Mouse (Mus musculus) kidney, embryonic 16.5 days (tissue): ENCODE measurements at regions not wholly inside any gene's neighbourhood (a gene's known extent, or its start where the extent isn't known, plus 50 kb on each side); places are given as distances from the start of the nearest gene placed in this dataset.

Experiments
- ATAC-seq: fragments of 200-750 bp; cut with Nextera tagmentation; 2 replicates; pipeline ENCODE4 v1.8.0; 2017; ENCODE audit warnings: moderate TSS enrichment; ENCODE audit not compliant: low FRiP score, low TSS enrichment
- H3K27ac ChIP-seq: fragments of 300-500 bp; sonication (generic); 2 replicates; pipeline ENCODE4 v1.5.1; 2014; ENCODE audit warnings: low read length
- H3K27me3 ChIP-seq: fragments of 300-500 bp; sonication (generic); 2 replicates; pipeline ENCODE4 v1.6.1; 2014; ENCODE audit warnings: low read length, control low read depth, mixed read lengths; ENCODE audit not compliant: insufficient read depth
- H3K36me3 ChIP-seq: fragments of 300-500 bp; sonication (generic); 2 replicates; pipeline ENCODE4 v1.6.1; 2014; ENCODE audit warnings: low read length, control low read depth, mixed read lengths; ENCODE audit not compliant: insufficient read depth
- H3K4me1 ChIP-seq: fragments of 300-500 bp; sonication (generic); 2 replicates; pipeline ENCODE4 v1.6.1; 2014; ENCODE audit warnings: low read length, control low read depth, mixed read lengths; ENCODE audit not compliant: insufficient read depth
- H3K4me2 ChIP-seq: fragments of 300-500 bp; sonication (generic); replicated peaks from 2 replicates; pipeline ENCODE4 v1.6.1; 2014; ENCODE audit warnings: low read depth, low read length
- H3K4me3 ChIP-seq: fragments of 300-500 bp; sonication (generic); 2 replicates; pipeline ENCODE4 v1.5.1; 2014; ENCODE audit warnings: mild to moderate bottlenecking, low read length
- H3K9ac ChIP-seq: fragments of 300-500 bp; sonication (generic); replicated peaks from 2 replicates; pipeline ENCODE4 v1.6.1; 2014; ENCODE audit warnings: low read length
- H3K9me3 ChIP-seq: fragments of 300-500 bp; sonication (generic); 2 replicates; pipeline ENCODE4 v1.6.1; 2016; ENCODE audit warnings: low read length, control low read depth
- WGBS: fragments of 180-500 bp; shearing (Covaris S2); extraction: QIAGEN DNeasy Blood & Tissue Kit; methylation state at CpG from one replicate; pipeline ENCODE4 v1.1.7; 2014; 5-methylcytosine and 5-hydroxymethylcytosine counted together

GRCm38 (mm10) chr17:82731561-82731960, 483.5 kb upstream of the Pkdcc start:
- WGBS, result 84% methylated on average over 4 of the region's 4 CpGs
- H3K9ac ChIP-seq, result no peak overlapping the region

GRCm38 (mm10) chr17:82742445-82742844, 472.6 kb upstream of the Pkdcc start:
- H3K36me3 ChIP-seq, result no peaks in the 10 kb centered on the region
- H3K9ac ChIP-seq, result no peak overlapping the region
- H3K9me3 ChIP-seq, result no peaks in the 10 kb centered on the region
- no peak overlapping the region for H3K27ac ChIP-seq
- 91% methylated on average over 1 of the region's 1 CpGs for WGBS
- H3K4me2 ChIP-seq, result no peak overlapping the region
- no peak for ATAC-seq
- no peak overlapping the region for H3K4me3 ChIP-seq
- H3K4me1 ChIP-seq, result no peaks in the 10 kb centered on the region
- no peaks in the 10 kb centered on the region for H3K27me3 ChIP-seq

More at GRCm38 (mm10) chr17:82731561-82731960, 483.5 kb upstream of the Pkdcc start:
- Histone ChIP-seq H3K27ac (no peak overlapping the region), H3K36me3 (no peaks in the 10 kb centered on the region), H3K4me1 (no peaks in the 10 kb centered on the region), H3K4me3 (no peak overlapping the region), H3K9me3 (no peaks in the 10 kb centered on the region), H3K4me2 (no peak overlapping the region), H3K27me3 (no peaks in the 10 kb centered on the region)
- ATAC-seq, result no peak

- no peak overlapping the region for H3K9ac ChIP-seq
- H3K4me3 ChIP-seq, result no peak overlapping the region
- WGBS, result 71% methylated on average over 3 of the region's 3 CpGs
- no peaks in the 10 kb centered on the region for H3K27me3 ChIP-seq
- H3K36me3 ChIP-seq, result no peaks in the 10 kb centered on the region
- no peak for ATAC-seq
- no peaks in the 10 kb centered on the region for H3K4me1 ChIP-seq
- H3K27ac ChIP-seq, result no peak overlapping the region
- H3K9me3 ChIP-seq, result no peaks in the 10 kb centered on the region
- H3K4me2 ChIP-seq, result no peak overlapping the region
These were observed 457.7 kb upstream of the Pkdcc start for GRCm38 (mm10) chr17:82757400-82757799.

- Histone ChIP-seq H3K9ac (no peak overlapping the region), H3K36me3 (no peaks in the 10 kb centered on the region), H3K4me2 (no peak overlapping the region), H3K27me3 (no peaks in the 10 kb centered on the region), H3K27ac (no peak overlapping the region), H3K4me1 (no peaks in the 10 kb centered on the region), H3K9me3 (no peaks in the 10 kb centered on the region), H3K4me3 (no peak overlapping the region)
- no peak for ATAC-seq
- 77% methylated on average over 2 of the region's 2 CpGs for WGBS
These were observed 436.0 kb upstream of the Pkdcc start for GRCm38 (mm10) chr17:82779096-82779495.

- Histone ChIP-seq H3K27me3 (no peaks in the 10 kb centered on the region), H3K4me3 (no peak overlapping the region), H3K9me3 (no peaks in the 10 kb centered on the region; the same call in 1 of the 2 replicates), H3K4me1 (no peaks in the 10 kb centered on the region), H3K4me2 (no peak overlapping the region), H3K9ac (no peak overlapping the region), H3K36me3 (no peaks in the 10 kb centered on the region), H3K27ac (no peak overlapping the region)
- 66% methylated on average over 3 of the region's 3 CpGs for WGBS
- no peak for ATAC-seq
These were observed 393.0 kb upstream of the Pkdcc start for GRCm38 (mm10) chr17:82822129-82822528.

- Histone ChIP-seq H3K4me2 (no peak overlapping the region), H3K4me1 (no peaks in the 10 kb centered on the region), H3K9ac (no peak overlapping the region), H3K27ac (no peak overlapping the region), H3K9me3 (no peaks in the 10 kb centered on the region; the same call in 1 of the 2 replicates), H3K4me3 (no peak overlapping the region), H3K27me3 (no peaks in the 10 kb centered on the region), H3K36me3 (no peaks in the 10 kb centered on the region)
- ATAC-seq, result no peak
- 61% methylated on average over 7 of the region's 7 CpGs for WGBS
These were observed 391.0 kb upstream of the Pkdcc start for GRCm38 (mm10) chr17:82824057-82824456.

- ATAC-seq, result no peak
- Histone ChIP-seq H3K36me3 (no peaks in the 10 kb centered on the region), H3K9me3 (no peaks in the 10 kb centered on the region; the same call in 1 of the 2 replicates), H3K4me1 (no peaks in the 10 kb centered on the region), H3K4me3 (no peak overlapping the region), H3K27ac (no peak overlapping the region), H3K9ac (no peak overlapping the region), H3K27me3 (no peaks in the 10 kb centered on the region), H3K4me2 (no peak overlapping the region)
- 91% methylated on average over 6 of the region's 6 CpGs for WGBS
These were observed 390.5 kb upstream of the Pkdcc start for GRCm38 (mm10) chr17:82824619-82825018.

- no peak overlapping the region for H3K9ac ChIP-seq
- no peak overlapping the region for H3K4me3 ChIP-seq
- no peaks in the 10 kb centered on the region for H3K36me3 ChIP-seq
- H3K27ac ChIP-seq, result no peak overlapping the region
- no peaks in the 10 kb centered on the region; the same call in 1 of the 2 replicates for H3K9me3 ChIP-seq
- no peak for ATAC-seq
- H3K27me3 ChIP-seq, result no peaks in the 10 kb centered on the region
- no peak overlapping the region for H3K4me2 ChIP-seq
- H3K4me1 ChIP-seq, result no peaks in the 10 kb centered on the region
These were observed 387.9 kb upstream of the Pkdcc start for GRCm38 (mm10) chr17:82827170-82827569.

- H3K4me3 ChIP-seq, result no peak overlapping the region
- H3K9ac ChIP-seq, result no peak overlapping the region
- no peaks in the 10 kb centered on the region for H3K4me1 ChIP-seq
- WGBS, result 80% methylated on average over 8 of the region's 8 CpGs
- ATAC-seq, result no peak
- H3K36me3 ChIP-seq, result no peaks in the 10 kb centered on the region
- H3K9me3 ChIP-seq, result no peaks in the 10 kb centered on the region; the same call in 1 of the 2 replicates
- H3K27me3 ChIP-seq, result no peaks in the 10 kb centered on the region
- H3K27ac ChIP-seq, result no peak overlapping the region
- no peak overlapping the region for H3K4me2 ChIP-seq
These were observed 387.3 kb upstream of the Pkdcc start for GRCm38 (mm10) chr17:82827841-82828240.

GRCm38 (mm10) chr17:82828434-82828997, 386.6 kb upstream of the Pkdcc start:
- 81% methylated on average over 5 of the region's 5 CpGs for WGBS
- H3K27me3 ChIP-seq, result no peaks in the 10 kb centered on the region
- no peak overlapping the region for H3K4me2 ChIP-seq
- no peaks in the 10 kb centered on the region for H3K36me3 ChIP-seq
- no peak overlapping the region for H3K4me3 ChIP-seq
- no peak overlapping the region for H3K27ac ChIP-seq
- no peaks in the 10 kb centered on the region for H3K4me1 ChIP-seq
- H3K9me3 ChIP-seq, result no peaks in the 10 kb centered on the region; the same call in 1 of the 2 replicates
- no peak overlapping the region for H3K9ac ChIP-seq
- ATAC-seq, result no peak
